Mouse (Mus musculus): Measurements from ENCODE around the gene Bysl. TPM values are rescaled to one million over a fixed set of nuclear protein-coding genes. Genes with fewer than 3 reads are reported as not detected.
A peak's percentile ranks its signal among the peaks of the same experiment; 100 is the strongest.
"Not testable (repeated sequence)": the region's sequence is repeated elsewhere in the genome, so short reads cannot be mapped to it uniquely, and the experiment has no call there.

Bysl gene
- total RNA-seq, 2 experiments from 2014 or later = 14.2 to 16.0 TPM

GRCm38 (mm10) chr17:47614018-47614417, 2.7 kb upstream of the Bysl start:
- H3K4me3 ChIP-seq = no peak overlapping the region
- intact Hi-C loops (cut with DNase I) = loop anchor here (2.0 to 5.0 kb wide), 2 partner anchors 63 to 102 kb away; no protein-coding TSS in a partner anchor
- DNase-seq = peak; percentile 63
- TF ChIP-seq CTCF (IDR thresholded peaks at IDR 0.05) = peak; percentile 90
- no peak overlapping the region for H3K27ac ChIP-seq

GRCm38 (mm10) chr17:47611661-47611982, 330 bp upstream of the Bysl start:
- peak overlapping the region; percentile 85 for H3K4me3 ChIP-seq

GRCm38 (mm10) chr17:47609182-47609581, 2.1 kb downstream of the Bysl start:
- TF ChIP-seq CTCF (IDR thresholded peaks at IDR 0.05) = no peak

More at GRCm38 (mm10) chr17:47611661-47611982, 330 bp upstream of the Bysl start:
- intact Hi-C loops (cut with DNase I) = loop anchor here (5.0 kb wide), 1 partner anchor 99 kb away; no protein-coding TSS in a partner anchor
- DNase-seq = no peak
- H3K27ac ChIP-seq = peak overlapping the region; percentile 93
- no peak for TF ChIP-seq CTCF (IDR thresholded peaks at IDR 0.05)

GRCm38 (mm10) chr17:47606220-47606619, 5.1 kb downstream of the Bysl start:
- intact Hi-C loops (cut with DNase I) = no loop called here
- peak; percentile 31 for TF ChIP-seq CTCF (IDR thresholded peaks at IDR 0.05)

More at GRCm38 (mm10) chr17:47609182-47609581, 2.1 kb downstream of the Bysl start:
- DNase-seq = no peak
- H3K4me3 ChIP-seq = no peak overlapping the region
- no peak overlapping the region for H3K27ac ChIP-seq
- intact Hi-C loops (cut with DNase I) = no loop called here

GRCm38 (mm10) chr17:47602289-47602688, 9.0 kb downstream of the Bysl start:
- TF ChIP-seq CTCF (IDR thresholded peaks at IDR 0.05) = no peak
- intact Hi-C loops (cut with DNase I) = no loop called here

More at GRCm38 (mm10) chr17:47606220-47606619, 5.1 kb downstream of the Bysl start:
- no peak overlapping the region for H3K4me3 ChIP-seq
- DNase-seq = no peak
- H3K27ac ChIP-seq = no peak overlapping the region

GRCm38 (mm10) chr17:47601389-47601755, 9.9 kb downstream of the Bysl start:
- H3K27ac ChIP-seq = peak overlapping the region; percentile 88; the same call in 1 of the 2 replicates
- intact Hi-C loops (cut with DNase I) = no loop called here
- no peak for TF ChIP-seq CTCF (IDR thresholded peaks at IDR 0.05)
- H3K4me3 ChIP-seq = no peak overlapping the region
- DNase-seq = no peak

More at GRCm38 (mm10) chr17:47602289-47602688, 9.0 kb downstream of the Bysl start:
- Histone ChIP-seq H3K4me3 (no peak overlapping the region), H3K27ac (no peak overlapping the region)
- no peak for DNase-seq

DNA sequence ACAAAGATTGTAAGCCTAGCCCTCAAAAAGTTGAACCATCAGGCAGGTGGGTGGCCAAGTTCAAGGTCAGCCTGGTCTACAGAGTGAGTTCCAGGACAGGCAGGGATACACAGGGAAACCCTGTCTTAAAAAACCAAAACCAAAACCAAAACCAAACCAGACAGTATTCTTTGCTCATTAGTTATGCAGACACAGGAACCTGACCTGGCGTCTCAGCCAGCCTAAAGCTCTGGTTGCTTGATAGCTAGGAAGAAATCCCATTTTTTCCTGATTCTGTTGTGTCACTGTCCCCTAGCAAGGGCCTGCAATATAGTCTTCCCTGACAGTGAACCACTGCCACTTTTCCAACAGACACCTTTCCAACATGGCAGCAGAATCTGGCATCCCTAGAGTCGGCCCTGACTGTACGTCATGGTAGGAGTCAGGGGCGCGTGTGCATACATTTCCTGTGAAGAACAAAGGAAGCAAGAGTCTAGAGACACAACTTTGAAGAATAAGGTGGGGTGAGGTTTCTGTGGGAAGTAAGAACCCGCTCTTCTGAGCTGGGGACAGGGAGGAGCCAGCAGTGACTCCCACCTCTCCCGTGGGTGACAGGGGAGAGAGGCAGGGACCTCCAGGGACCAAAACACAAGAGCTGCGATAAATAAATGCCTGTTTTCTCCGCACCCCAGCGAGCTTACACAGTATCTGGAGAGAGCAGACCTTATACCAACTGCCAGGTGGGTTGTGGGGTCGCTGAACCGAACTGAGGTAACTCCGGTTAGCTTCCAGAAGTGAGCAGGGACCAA, 10.5 kb downstream of the Bysl start:
- Histone ChIP-seq H3K4me3 (no peak overlapping the region), H3K27ac (peak overlapping the region; percentile 88)
- intact Hi-C loops (cut with DNase I) = no loop called here
- TF ChIP-seq CTCF (IDR thresholded peaks at IDR 0.05) = no peak
- DNase-seq = no peak

GRCm38 (mm10) chr17:47599511-47600297, 11.6 kb downstream of the Bysl start:
- H3K27ac ChIP-seq = peak overlapping the region; percentile 88
- DNase-seq = no peak

GRCm38 (mm10) chr17:47598580-47599304, 12.6 kb downstream of the Bysl start:
- H3K4me3 ChIP-seq; DNase-seq; intact Hi-C loops (cut with DNase I): not testable (repeated sequence)
- peak overlapping the region; percentile 88 for H3K27ac ChIP-seq

More at GRCm38 (mm10) chr17:47599511-47600297, 11.6 kb downstream of the Bysl start:
- no peak overlapping the region for H3K4me3 ChIP-seq
- TF ChIP-seq CTCF (IDR thresholded peaks at IDR 0.05) = no peak
- intact Hi-C loops (cut with DNase I) = no loop called here

- peak overlapping the region; percentile 33 for H3K4me3 ChIP-seq
- TF ChIP-seq CTCF (IDR thresholded peaks at IDR 0.05) = peak; percentile 79
- no peak for DNase-seq
- H3K27ac ChIP-seq = peak overlapping the region; percentile 88
- intact Hi-C loops (cut with DNase I) = no loop called here
Measured at GRCm38 (mm10) chr17:47597838-47598579, 13.3 kb downstream of the Bysl start.

GRCm38 (mm10) chr17:47597261-47597660, 14.0 kb downstream of the Bysl start:
- intact Hi-C loops (cut with DNase I) = no loop called here
- Histone ChIP-seq H3K27ac (peak overlapping the region; percentile 88), H3K4me3 (peak overlapping the region; percentile 33)
- no peak for TF ChIP-seq CTCF (IDR thresholded peaks at IDR 0.05)
- DNase-seq = no peak

- intact Hi-C loops (cut with DNase I) = no loop called here
- DNase-seq = no peak
- Histone ChIP-seq H3K27ac (peak overlapping the region; percentile 88), H3K4me3 (peak overlapping the region; percentile 33)
- no peak for TF ChIP-seq CTCF (IDR thresholded peaks at IDR 0.05)
Measured at GRCm38 (mm10) chr17:47596839-47597164, 14.5 kb downstream of the Bysl start.
